Mouse (Mus musculus) myocyte (in vitro differentiated cells): Measurements from ENCODE around the gene Eef1akmt2. TPM values are rescaled to one million over a fixed set of nuclear protein-coding genes. Genes with fewer than 3 reads are reported as not detected.

Experiments used
- H3K27me3 ChIP-seq: one replicate; pipeline ENCODE4 v1.6.1; 2011; ENCODE audit not compliant: control insufficient read depth, insufficient read depth, insufficient read length
- H3K36me3 ChIP-seq: one replicate; pipeline ENCODE4 v1.6.1; 2011; ENCODE audit not compliant: control insufficient read depth, insufficient read depth
- H3K4me2 ChIP-seq: one replicate; pipeline ENCODE4 v1.6.1; 2011; ENCODE audit warnings: low read depth, control low read depth
- H3K4me3 ChIP-seq: one replicate; pipeline ENCODE4 v1.5.1; 2011; ENCODE audit warnings: mild to moderate bottlenecking, control low read depth, moderate library complexity
- H3K79me2 ChIP-seq: one replicate; pipeline ENCODE4 v1.6.1; 2011; ENCODE audit not compliant: control insufficient read depth, insufficient read depth
- H3ac ChIP-seq: one replicate; pipeline ENCODE4 v1.6.1; 2011; ENCODE audit not compliant: control insufficient read depth, insufficient read length
- CEBPB ChIP-seq: IDR thresholded peaks from 2 replicates; pipeline ENCODE4 v1.6.1; 2011; ENCODE audit warnings: mild to moderate bottlenecking, moderate library complexity; ENCODE audit not compliant: poor library complexity, insufficient read depth, severe bottlenecking
- E2F4 ChIP-seq: IDR thresholded peaks from one replicate; pipeline ENCODE4 v1.6.1; 2011; ENCODE audit warnings: mild to moderate bottlenecking, control low read depth, moderate library complexity; ENCODE audit not compliant: insufficient read depth
- MAX ChIP-seq: IDR thresholded peaks from one replicate; pipeline ENCODE4 v1.6.1; 2011; ENCODE audit warnings: low read depth, mild to moderate bottlenecking, control low read depth
- MYOD1 ChIP-seq, 3 experiments: IDR thresholded peaks; one replicate each; pipeline ENCODE4 v1.6.1; 2011; ENCODE audit warnings: control low read depth in 2 of 3, low read depth in 2 of 3, mild to moderate bottlenecking in 2 of 3, moderate library complexity in 1 of 3; ENCODE audit not compliant: insufficient read length in 2 of 3, control insufficient read depth in 1 of 3
- MYOG ChIP-seq, 3 experiments: IDR thresholded peaks; one replicate each; pipeline ENCODE4 v1.6.1; 2011; ENCODE audit warnings: control low read depth in 2 of 3, low read depth in 2 of 3, mild to moderate bottlenecking in 2 of 3; ENCODE audit not compliant: insufficient read length in 2 of 3, control insufficient read depth in 1 of 3, insufficient read depth in 1 of 3
- POLR2A ChIP-seq: IDR thresholded peaks from one replicate; pipeline ENCODE4 v1.6.1; 2011; ENCODE audit warnings: low read depth, mild to moderate bottlenecking, control low read depth, moderate library complexity; ENCODE audit not compliant: insufficient read length
- POLR2AphosphoS2 ChIP-seq: IDR thresholded peaks from one replicate; pipeline ENCODE4 v1.6.1; 2011; ENCODE audit warnings: low read depth, control low read depth; ENCODE audit not compliant: insufficient read length
- REST ChIP-seq: IDR thresholded peaks from one replicate; pipeline ENCODE4 v1.6.1; 2011; ENCODE audit warnings: mild to moderate bottlenecking, control low read depth, moderate library complexity; ENCODE audit not compliant: insufficient read depth, insufficient read length
- SRF ChIP-seq: IDR thresholded peaks from one replicate; pipeline ENCODE4 v1.6.1; 2011; ENCODE audit warnings: low read depth; ENCODE audit not compliant: control insufficient read depth, insufficient read length
- TCF12 ChIP-seq: IDR thresholded peaks from one replicate; pipeline ENCODE4 v1.6.1; 2011; ENCODE audit warnings: mild to moderate bottlenecking, control low read depth; ENCODE audit not compliant: poor library complexity, insufficient read depth, severe bottlenecking
- TCF3 ChIP-seq: IDR thresholded peaks from one replicate; pipeline ENCODE4 v1.6.1; 2011; ENCODE audit warnings: low read depth, control low read depth; ENCODE audit not compliant: insufficient read length
- USF1 ChIP-seq: IDR thresholded peaks from one replicate; pipeline ENCODE4 v1.6.1; 2011; ENCODE audit warnings: low read depth, mild to moderate bottlenecking, control low read depth, moderate library complexity
- polyA plus RNA-seq: library from polyadenylated mRNA; unstranded; fragments of >200 nt; fragmentation: generic; extraction: Trizol; gene quantifications from one replicate; pipeline ENCODE4 v1.2.1, GENCODE M21; 2012; ENCODE audit warnings: missing spikeins

Gene Eef1akmt2
- polyA plus RNA-seq, 1 experiment: 10.8 TPM

DNA sequence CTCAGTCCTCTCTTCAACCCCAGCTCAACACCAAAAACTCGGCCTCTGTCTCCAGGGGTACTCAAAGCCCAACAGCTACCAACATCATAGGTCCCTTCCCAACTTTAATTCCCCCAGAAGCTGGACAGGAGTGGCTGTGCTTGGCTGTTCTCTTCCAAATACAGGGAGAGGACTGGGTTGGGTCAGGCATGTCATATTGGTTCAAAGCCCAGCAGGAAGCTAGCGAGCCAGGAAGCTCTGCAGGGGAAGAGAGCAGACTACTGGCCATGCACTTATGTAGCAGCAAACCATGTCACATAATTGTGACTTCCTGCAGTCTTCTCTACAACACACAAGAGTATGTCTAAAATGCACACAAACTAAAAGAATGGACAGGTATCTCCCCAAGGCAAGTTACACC, 50.4 kb downstream of the Eef1akmt2 start:
- Histone ChIP-seq H3K4me2 (no peak overlapping the region), H3K79me2 (peaks cover 50% of the 10 kb centered on the region), H3ac (no peak overlapping the region), H3K27me3 (no peaks in the 10 kb centered on the region), H3K4me3 (no peak overlapping the region), H3K36me3 (no peaks in the 10 kb centered on the region)
- TF ChIP-seq TCF3: no peak
- TF ChIP-seq MAX: no peak
- no peak for TF ChIP-seq MYOG (IDR thresholded peaks at IDR 0.05; ENCODE audit: control insufficient read depth in 1 of 3, insufficient read depth in 1 of 3, insufficient read length in 2 of 3, low read depth in 2 of 3)
- TF ChIP-seq POLR2A: no peak
- TF ChIP-seq POLR2AphosphoS2: no peak
- no peak for TF ChIP-seq TCF12
- TF ChIP-seq SRF: no peak
- no peak for TF ChIP-seq E2F4
- TF ChIP-seq MYOD1 (IDR thresholded peaks at IDR 0.05; ENCODE audit: control insufficient read depth in 1 of 3, insufficient read length in 2 of 3, low read depth in 2 of 3): no peak
- no peak for TF ChIP-seq USF1
- TF ChIP-seq CEBPB: no peak
- no peak for TF ChIP-seq REST

DNA sequence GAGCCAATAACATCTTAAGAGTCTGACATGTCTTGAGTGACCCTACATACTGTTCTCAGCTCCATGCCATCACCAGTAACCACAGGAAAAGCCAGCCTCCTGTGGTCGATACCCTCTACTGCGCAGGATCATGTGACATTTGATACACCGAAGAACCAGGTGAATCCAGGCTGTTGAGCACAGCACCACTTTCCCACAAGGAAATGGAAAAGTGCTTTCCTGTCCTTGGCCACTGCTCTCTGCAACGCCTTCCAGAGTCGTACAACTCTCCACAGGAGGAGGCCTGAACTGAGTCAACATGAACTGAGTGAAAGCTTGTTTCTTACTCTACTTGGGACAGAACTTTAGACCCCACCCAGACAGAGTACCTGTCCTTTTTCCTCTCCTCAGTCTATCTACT, 51.0 kb downstream of the Eef1akmt2 start:
- Histone ChIP-seq H3K36me3 (no peaks in the 10 kb centered on the region), H3K79me2 (peaks cover 48% of the 10 kb centered on the region), H3K4me2 (no peak overlapping the region), H3ac (no peak overlapping the region), H3K27me3 (no peaks in the 10 kb centered on the region), H3K4me3 (no peak overlapping the region)
- TF ChIP-seq MAX: no peak
- TF ChIP-seq TCF12: no peak
- no peak for TF ChIP-seq E2F4
- no peak for TF ChIP-seq CEBPB
- TF ChIP-seq REST: no peak
- no peak for TF ChIP-seq SRF
- TF ChIP-seq MYOD1 (IDR thresholded peaks at IDR 0.05; ENCODE audit: control insufficient read depth in 1 of 3, insufficient read length in 2 of 3, low read depth in 2 of 3): no peak
- TF ChIP-seq USF1: no peak
- TF ChIP-seq POLR2A: no peak
- no peak for TF ChIP-seq POLR2AphosphoS2
- no peak for TF ChIP-seq MYOG (IDR thresholded peaks at IDR 0.05; ENCODE audit: control insufficient read depth in 1 of 3, insufficient read depth in 1 of 3, insufficient read length in 2 of 3, low read depth in 2 of 3)
- TF ChIP-seq TCF3: no peak

DNA sequence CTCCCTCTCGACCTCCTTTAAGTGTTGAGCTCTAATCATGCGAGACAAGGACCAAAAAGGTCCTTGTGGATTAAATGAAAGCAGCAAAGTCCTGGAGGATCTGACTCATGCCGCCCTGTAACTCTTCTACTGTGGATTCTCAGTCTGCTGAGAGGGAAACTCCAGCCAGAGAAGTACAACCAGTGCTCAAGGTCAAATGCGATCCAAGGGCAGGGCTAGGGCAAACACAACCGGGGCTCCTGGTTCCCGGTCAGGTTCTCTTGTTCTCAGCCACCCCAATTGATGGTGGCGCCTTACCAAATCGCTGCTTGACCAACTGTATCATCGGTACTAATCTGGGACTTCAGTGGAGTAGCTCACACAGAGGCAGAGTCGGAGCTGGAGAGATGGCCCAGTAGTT, 51.6 kb downstream of the Eef1akmt2 start:
- TF ChIP-seq SRF (no peak), USF1 (no peak)
- H3K4me2 ChIP-seq: no peak overlapping the region
- H3K36me3 ChIP-seq: no peaks in the 10 kb centered on the region
- no peaks in the 10 kb centered on the region for H3K27me3 ChIP-seq
- no peak overlapping the region for H3K4me3 ChIP-seq
- H3K79me2 ChIP-seq: peaks cover 43% of the 10 kb centered on the region
- no peak overlapping the region for H3ac ChIP-seq

DNA sequence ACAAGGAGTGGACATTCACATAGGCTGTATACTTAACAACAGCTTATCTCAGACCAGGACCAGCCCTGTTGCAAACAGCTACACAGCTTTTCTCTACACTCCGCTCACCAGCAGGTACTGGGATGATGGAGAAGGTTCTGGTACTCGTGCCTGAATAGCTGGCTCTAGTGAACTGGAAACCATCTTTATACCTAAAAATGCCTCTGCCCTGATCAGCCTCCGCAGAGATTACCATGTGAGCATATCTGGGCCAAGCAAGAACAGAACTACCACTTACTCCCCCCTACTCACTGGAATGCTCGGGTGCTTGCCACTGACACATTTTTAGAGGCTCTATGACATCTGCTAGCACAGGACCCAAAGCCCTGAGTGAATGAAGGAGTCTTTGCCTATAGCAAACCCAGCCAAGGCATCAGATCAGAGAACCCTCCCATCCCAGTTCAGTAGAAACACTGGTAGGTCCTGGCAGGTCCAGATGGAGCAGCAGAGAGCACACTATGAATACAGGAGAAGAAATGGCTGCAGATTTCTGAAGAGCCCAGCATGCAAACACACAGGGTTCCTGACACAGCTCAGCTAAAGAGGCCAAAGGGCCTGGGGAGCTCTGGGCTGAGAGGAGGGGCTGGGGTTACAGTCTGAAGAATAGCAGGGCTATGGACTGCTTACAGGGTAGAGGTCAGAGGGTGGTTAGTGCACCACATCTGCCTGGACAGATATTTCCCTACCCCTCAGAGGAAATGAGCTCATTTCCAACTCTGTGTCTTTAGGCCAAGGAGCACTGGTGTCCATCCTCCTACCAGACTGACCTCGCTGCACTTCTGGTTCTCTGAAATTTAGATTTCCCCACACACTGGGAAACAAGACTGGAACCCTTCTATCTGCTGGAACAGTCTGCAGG, 53.1 kb downstream of the Eef1akmt2 start:
- Histone ChIP-seq H3K4me3 (no peak overlapping the region), H3ac (no peak overlapping the region), H3K36me3 (no peaks in the 10 kb centered on the region), H3K79me2 (peaks cover 33% of the 10 kb centered on the region), H3K4me2 (no peak overlapping the region), H3K27me3 (no peaks in the 10 kb centered on the region)
- no peak for TF ChIP-seq TCF3
- no peak for TF ChIP-seq POLR2AphosphoS2
- no peak for TF ChIP-seq MYOD1 (IDR thresholded peaks at IDR 0.05; ENCODE audit: control insufficient read depth in 1 of 3, insufficient read length in 2 of 3, low read depth in 2 of 3)
- TF ChIP-seq CEBPB: no peak
- no peak for TF ChIP-seq USF1
- TF ChIP-seq MYOG (IDR thresholded peaks at IDR 0.05; ENCODE audit: control insufficient read depth in 1 of 3, insufficient read depth in 1 of 3, insufficient read length in 2 of 3, low read depth in 2 of 3): no peak
- no peak for TF ChIP-seq MAX

DNA sequence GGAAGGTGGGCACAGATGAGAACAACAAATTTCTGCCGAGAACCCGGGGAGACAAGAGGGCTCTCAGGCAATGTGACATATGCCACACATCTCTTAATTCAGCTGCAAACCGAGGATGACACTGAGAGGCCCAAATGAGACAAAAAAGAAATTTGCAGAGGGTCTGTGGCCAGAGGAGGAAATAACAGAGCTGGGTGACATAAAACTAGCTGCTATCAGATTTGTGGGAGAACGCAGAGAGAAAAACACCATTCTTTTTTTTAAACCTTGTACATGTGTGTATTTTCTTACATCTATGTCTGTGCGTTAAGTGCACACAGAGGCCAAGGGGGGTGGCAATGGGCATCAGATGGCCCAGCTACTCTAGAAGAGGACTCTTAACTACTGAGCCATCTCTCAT, 57.3 kb downstream of the Eef1akmt2 start:
- Histone ChIP-seq H3K27me3 (no peaks in the 10 kb centered on the region), H3K36me3 (no peaks in the 10 kb centered on the region), H3K4me3 (no peak overlapping the region), H3K79me2 (peaks cover 22% of the 10 kb centered on the region), H3K4me2 (no peak overlapping the region), H3ac (no peak overlapping the region)
- TF ChIP-seq E2F4 (no peak), USF1 (no peak), CEBPB (no peak), MAX (no peak), MYOD1 (IDR thresholded peaks at IDR 0.05; ENCODE audit: control insufficient read depth in 1 of 3, insufficient read length in 2 of 3, low read depth in 2 of 3) (no peak), POLR2A (no peak), SRF (no peak)
